Mouse (Mus musculus): ENCODE results near the gene Tfb1m. TPM values are rescaled to one million over a fixed set of nuclear protein-coding genes. Genes with fewer than 3 reads are reported as not detected.

The Tfb1m gene
- total RNA-seq, 1 experiment from 2014 or later = 11.6 TPM

DNA sequence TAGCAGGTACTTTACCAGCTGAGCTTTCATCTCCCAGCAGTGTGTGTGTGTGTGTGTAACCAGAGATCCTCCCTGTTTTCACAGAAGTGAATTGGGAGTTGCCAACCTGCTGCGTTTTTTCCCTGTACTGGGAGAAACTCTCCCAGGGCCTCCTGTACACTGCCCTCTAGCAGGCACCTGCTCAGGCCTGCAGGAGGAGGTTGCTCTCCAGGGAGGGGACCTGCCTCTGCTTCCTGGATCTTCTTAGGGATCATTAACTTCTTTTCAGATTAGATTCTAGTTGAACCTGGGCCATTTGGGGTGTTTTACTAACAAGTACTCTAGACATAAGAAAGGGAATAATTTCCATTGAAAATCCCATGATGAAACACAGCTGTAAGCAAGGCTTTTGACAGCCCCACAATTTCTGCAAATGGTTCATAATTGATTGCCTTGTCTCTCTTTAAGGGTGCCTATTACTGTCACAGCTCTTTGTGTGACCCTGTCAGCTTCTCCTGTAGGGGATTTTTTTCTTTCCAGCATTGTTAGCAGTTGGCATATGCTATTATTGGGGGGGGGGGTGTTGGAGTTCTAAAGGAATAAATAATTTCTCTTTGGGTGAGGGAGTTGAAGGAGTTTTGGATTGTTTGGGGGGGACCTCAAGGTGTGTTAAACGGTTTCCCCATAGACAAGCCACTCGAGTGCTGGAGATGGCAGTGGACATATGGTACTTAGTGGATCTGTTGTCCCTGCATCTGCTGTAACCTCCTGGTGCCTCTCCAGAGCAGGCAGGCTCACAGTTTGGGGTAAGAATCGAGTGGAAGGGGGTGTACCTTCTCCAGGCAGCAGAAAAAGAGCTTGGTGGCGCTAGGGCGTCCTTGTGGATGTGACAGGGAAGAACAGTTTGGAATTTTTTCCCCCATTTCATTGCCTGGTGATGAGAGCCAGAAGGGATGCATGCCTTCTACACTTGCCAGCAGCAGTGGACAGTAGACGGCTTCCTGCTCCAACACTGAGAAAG lies 75.7 kb downstream of the Tfb1m start:
- no peak for ATAC-seq (replicated peaks; ENCODE audit: low read depth, poor library complexity, severe bottlenecking)

- ATAC-seq (replicated peaks; ENCODE audit: low read depth, poor library complexity, severe bottlenecking) = no peak
These were observed 81.0 kb downstream of the Tfb1m start for GRCm38 (mm10) chr17:3476546-3476945.

DNA sequence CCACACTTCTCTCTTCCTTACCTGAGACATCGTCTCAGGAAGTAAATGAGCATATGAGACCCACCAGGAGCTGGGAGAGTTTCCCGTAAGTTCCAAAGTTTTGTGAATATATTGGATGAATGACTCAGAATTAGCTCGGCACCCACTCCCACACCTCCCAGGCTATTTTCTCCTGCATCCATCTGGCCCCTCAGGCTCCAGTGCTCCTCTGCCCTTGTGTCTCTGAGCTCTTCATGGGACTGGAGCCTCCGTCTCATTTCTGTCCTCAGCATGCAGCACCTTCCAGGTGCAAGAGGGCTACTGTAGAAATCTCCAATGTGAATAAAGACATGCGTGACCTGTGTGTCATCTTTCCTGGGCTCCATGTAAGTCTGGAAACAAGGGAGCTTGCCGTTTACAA lies 85.6 kb downstream of the Tfb1m start:
- ATAC-seq (replicated peaks; ENCODE audit: low read depth, poor library complexity, severe bottlenecking) = no peak

Other genes starting within 250 kb of the Tfb1m start
- 3.5 and 4.6 TPM in 2 replicates for gene Tiam2, start 231.2 kb downstream of the Tfb1m start, total RNA-seq (2017)
- not detected in 2 replicates for gene Cldn20, start 25.2 kb downstream of the Tfb1m start, total RNA-seq (2017)
- not detected in 2 replicates for gene Nox3, start 138.5 kb upstream of the Tfb1m start, total RNA-seq (2017)

All from common myeloid progenitor, adult 5-6 weeks (primary cell).